Mouse (Mus musculus) liver, embryonic 14.5 days (tissue): ENCODE measurements around the gene Themis2.

Experiments
- CTCF ChIP-seq: IDR thresholded peaks from 2 replicates; pipeline ENCODE4 v1.5.1; 2016; ENCODE audit warnings: antibody characterized with exemption, low read depth, control low read depth
- EP300 ChIP-seq: IDR thresholded peaks from 2 replicates; pipeline ENCODE4 v1.6.1; 2016; ENCODE audit warnings: antibody characterized with exemption, low read depth

GRCm38 (mm10) chr4:132843705-132844071, 47.5 kb upstream of the Themis2 start:
- no peak for TF ChIP-seq CTCF
- TF ChIP-seq EP300, result no peak
